In genomic region chr17:46073730-46074301, GRCm38 (mm10) we compare ENCODE assay signal across 8 mouse cellular contexts. TPM values are rescaled to one million over a fixed set of nuclear protein-coding genes. Genes with fewer than 3 reads are reported as not detected.
DNase-seq lines count a peak whose midpoint lies in the region; ATAC-seq and TF ChIP-seq lines count a peak whose summit lies in the region.

No protein-coding gene starts in this region.

- DNase-seq in neural tube, embryonic 11.5 days (ENCODE audit: low spot score) = peak; percentile 54
- DNase-seq in neural tube, embryonic 10.5 days (ENCODE audit: extremely low spot score, low spot score) = no peak
- DNase-seq in brain, embryonic 14.5 days (ENCODE audit: low read depth) = peak; percentile 41
- peak; percentile 62 for DNase-seq in gastrocnemius, postnatal 25 days
- peak; percentile 93 for DNase-seq in natural killer cell, adult 2 months (ENCODE audit: low spot score in 2 of 2)
- peak; percentile 91 to 94 for DNase-seq in urinary bladder, adult 18-20 months (ENCODE audit: low spot score in 2 of 2)

- ATAC-seq in neural tube, embryonic 11.5 days (ENCODE audit: insufficient read depth, low FRiP score, low TSS enrichment) = no peak
- ATAC-seq in inflammation-experienced regulatory T-cells, adult 6 months = peak; percentile 87
- ATAC-seq in limb, embryonic 13.5 days (ENCODE audit: low FRiP score, low read depth) = peak; percentile 88

- no peaks in the 10 kb centered on the region for H3K9me3 ChIP-seq in neural tube, embryonic 11.5 days (ENCODE audit: control insufficient read depth, low read length)
- H3K9me3 ChIP-seq in limb, embryonic 13.5 days = no peaks in the 10 kb centered on the region

- no peak for TF ChIP-seq POLR2A in brain, embryonic 14.5 days (IDR thresholded peaks at IDR 0.05; ENCODE audit: borderline replicate concordance, extremely low read depth, insufficient read depth, insufficient read length, poor library complexity, severe bottlenecking)

- H3K9ac ChIP-seq in neural tube, embryonic 11.5 days (ENCODE audit: low read length) = no peak overlapping the region
- no peak overlapping the region; the same call in 1 of the 2 replicates for H3K9ac ChIP-seq in limb, embryonic 13.5 days

- no peaks in the 10 kb centered on the region for H3K4me1 ChIP-seq in neural tube, embryonic 11.5 days (ENCODE audit: control insufficient read depth, insufficient read depth, low read length)
- H3K4me1 ChIP-seq in limb, embryonic 13.5 days = peaks cover 40% of the 10 kb centered on the region

- H3K4me2 ChIP-seq in neural tube, embryonic 11.5 days (ENCODE audit: low read depth) = no peak overlapping the region
- H3K4me2 ChIP-seq in limb, embryonic 13.5 days (replicated peaks) = peak overlapping the region; percentile 66

- no peaks in the 10 kb centered on the region for H3K27me3 ChIP-seq in neural tube, embryonic 11.5 days (ENCODE audit: control insufficient read depth, insufficient read depth, low read length)
- H3K27me3 ChIP-seq in limb, embryonic 13.5 days = no peaks in the 10 kb centered on the region

- WGBS in neural tube, embryonic 11.5 days = 68% methylated on average over 23 of the region's 23 CpGs
- 10% methylated on average over 23 of the region's 23 CpGs for WGBS in limb, embryonic 13.5 days

- H3K27ac ChIP-seq in neural tube, embryonic 11.5 days (ENCODE audit: low read depth, low read length) = no peak overlapping the region
- H3K27ac ChIP-seq in limb, embryonic 13.5 days = peak overlapping the region; percentile 52

- no peak overlapping the region for H3K4me3 ChIP-seq in neural tube, embryonic 11.5 days (ENCODE audit: low read depth, low read length)
- peak overlapping the region; percentile 35 for H3K4me3 ChIP-seq in limb, embryonic 13.5 days

- no peak for TF ChIP-seq CTCF in brain, embryonic 14.5 days (IDR thresholded peaks at IDR 0.05; ENCODE audit: borderline replicate concordance, extremely low read depth, insufficient read depth, insufficient read length)

- H3K36me3 ChIP-seq in neural tube, embryonic 11.5 days (ENCODE audit: control insufficient read depth, insufficient read depth, low read length) = no peaks in the 10 kb centered on the region
- no peaks in the 10 kb centered on the region for H3K36me3 ChIP-seq in limb, embryonic 13.5 days

RNA-seq across cellular contexts. Expression of gene Mrps18a, which starts 37.0 kb away (rescaled TPM):
- 125 and 128 TPM in 2 replicates for polyA plus RNA-seq in neural tube, embryonic 11.5 days (2014; fragmentation: Nextera tagmentation; extraction: Ambion mirVana)
- 73.0 and 82.8 TPM in 2 replicates for polyA plus RNA-seq in brain, embryonic 14.5 days (2012; rRNA removed)
- 10 to 100 TPM; 74.1 to 79.3 TPM for total RNA-seq in gastrocnemius, postnatal 25 days (2021)
- polyA plus RNA-seq in inflammation-experienced regulatory T-cells, adult 6 months (2017; shearing (Covaris generic)) = 100 to 1,000 TPM in 2 of 3 experiments, 10 to 100 TPM in 1; 97.0 to 127 (median 110) TPM
- polyA plus RNA-seq in limb, embryonic 13.5 days (2015; fragmentation: Nextera tagmentation; extraction: Ambion mirVana) = 141 and 143 TPM in 2 replicates

RNA-seq across cellular contexts. Expression of gene Vegfa, which starts 41.6 kb away (rescaled TPM):
- polyA plus RNA-seq in neural tube, embryonic 11.5 days (2014; fragmentation: Nextera tagmentation; extraction: Ambion mirVana) = 2.3 and 3.4 TPM in 2 replicates
- 168 and 204 TPM in 2 replicates for polyA plus RNA-seq in brain, embryonic 14.5 days (2012; rRNA removed)
- total RNA-seq in gastrocnemius, postnatal 25 days (2021) = 100 to 1,000 TPM; 135 to 170 TPM
- not detected for polyA plus RNA-seq in inflammation-experienced regulatory T-cells, adult 6 months (2017; shearing (Covaris generic))
- polyA plus RNA-seq in limb, embryonic 13.5 days (2015; fragmentation: Nextera tagmentation; extraction: Ambion mirVana) = 4.3 and 4.6 TPM in 2 replicates

Comparison
In these comparisons a context has a peak if more than half of its experiments do, and no peak if none do; other contexts are left out.
1. RNA of gene Vegfa, which starts 41.6 kb away (polyA plus RNA-seq): 168 to 204 TPM in brain, embryonic 14.5 days; 4.3 to 4.6 TPM in limb, embryonic 13.5 days, 2.3 to 3.4 TPM in neural tube, embryonic 11.5 days and not detected in inflammation-experienced regulatory T-cells, adult 6 months; every median in the first group is over 10 times any median in the second.